Mouse (Mus musculus): ENCODE measurements around the gene Hoxa9. TPM values are rescaled to one million over a fixed set of nuclear protein-coding genes. Genes with fewer than 3 reads are reported as not detected.

The Hoxa9 gene
- polyA plus RNA-seq, 1 experiment, result 7.1 TPM

GRCm38 (mm10) chr6:52261751-52262462 is 31.0 kb upstream of the Hoxa9 start:
- no peak for DNase-seq (ENCODE audit: low read depth)

- no peak for DNase-seq (ENCODE audit: low read depth)
Observed at GRCm38 (mm10) chr6:52260654-52261575, 30.0 kb upstream of the Hoxa9 start, which contains the start of gene Hoxa13. Gene Hoxa13 (minus strand): TSS chr6:52260880.

DNA sequence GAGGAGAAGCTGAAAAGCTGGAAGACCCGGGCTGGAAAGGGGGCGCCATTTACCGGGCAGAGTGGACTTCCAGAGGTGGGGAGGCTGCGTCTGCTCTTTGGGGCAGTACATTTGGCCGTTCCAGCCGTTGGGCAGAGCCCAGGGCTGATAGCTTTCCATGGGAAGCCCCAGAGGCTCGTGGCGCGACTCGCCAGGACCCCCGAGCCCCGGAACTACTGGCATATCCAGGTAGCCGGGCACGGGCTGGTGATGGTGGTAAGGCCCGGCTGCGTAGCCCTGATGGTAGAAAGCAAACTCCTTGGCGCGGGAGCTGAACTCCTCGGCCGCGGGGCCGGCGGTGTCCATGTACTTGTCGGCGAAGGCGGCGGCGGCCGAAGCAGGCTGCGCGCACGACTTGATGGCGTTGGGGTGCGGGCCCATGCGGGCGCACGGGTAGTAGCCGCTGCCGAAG is 28.9 kb upstream of the Hoxa9 start:
- DNase-seq (ENCODE audit: low read depth), result no peak

DNA sequence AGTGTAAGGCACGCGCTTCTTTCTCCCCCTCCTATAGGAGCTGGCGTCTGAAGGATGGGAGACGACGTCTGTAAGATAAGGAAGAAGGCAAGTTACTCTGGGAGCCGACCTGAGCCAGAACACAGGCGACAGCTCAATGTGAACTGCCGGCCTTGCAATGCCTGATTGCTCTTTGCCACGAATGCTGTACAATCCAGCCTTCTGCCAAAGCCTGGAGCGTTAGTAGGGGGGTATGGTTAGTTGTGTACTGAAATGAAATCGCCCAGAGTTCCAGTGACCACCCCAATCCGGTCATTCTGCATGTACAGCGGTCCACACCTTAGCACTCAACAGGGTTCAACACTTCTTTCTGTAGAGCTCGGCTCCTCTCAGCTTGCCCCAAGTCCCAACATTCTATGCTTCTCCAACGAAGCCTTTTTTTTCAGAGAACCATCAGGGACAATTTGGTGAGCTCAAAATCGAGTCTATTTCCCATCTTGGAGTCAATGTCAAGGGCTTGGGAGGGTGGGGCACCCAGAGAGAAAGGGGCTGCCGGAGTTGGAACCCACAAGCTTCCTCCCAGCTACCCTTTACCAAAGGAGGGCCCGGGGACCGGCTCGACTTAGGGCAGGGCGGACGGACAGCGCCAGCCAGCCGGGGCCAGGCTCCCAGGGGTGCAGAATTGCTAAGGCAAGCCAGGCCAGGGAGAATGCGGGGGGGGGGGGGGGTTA is 28.3 kb upstream of the Hoxa9 start:
- no peak for DNase-seq (ENCODE audit: low read depth)

GRCm38 (mm10) chr6:52256956-52257355 is 26.1 kb upstream of the Hoxa9 start:
- DNase-seq (ENCODE audit: low read depth), result no peak

- no peak for DNase-seq (ENCODE audit: low read depth)
Observed at GRCm38 (mm10) chr6:52253511-52254500, 22.9 kb upstream of the Hoxa9 start.

DNA sequence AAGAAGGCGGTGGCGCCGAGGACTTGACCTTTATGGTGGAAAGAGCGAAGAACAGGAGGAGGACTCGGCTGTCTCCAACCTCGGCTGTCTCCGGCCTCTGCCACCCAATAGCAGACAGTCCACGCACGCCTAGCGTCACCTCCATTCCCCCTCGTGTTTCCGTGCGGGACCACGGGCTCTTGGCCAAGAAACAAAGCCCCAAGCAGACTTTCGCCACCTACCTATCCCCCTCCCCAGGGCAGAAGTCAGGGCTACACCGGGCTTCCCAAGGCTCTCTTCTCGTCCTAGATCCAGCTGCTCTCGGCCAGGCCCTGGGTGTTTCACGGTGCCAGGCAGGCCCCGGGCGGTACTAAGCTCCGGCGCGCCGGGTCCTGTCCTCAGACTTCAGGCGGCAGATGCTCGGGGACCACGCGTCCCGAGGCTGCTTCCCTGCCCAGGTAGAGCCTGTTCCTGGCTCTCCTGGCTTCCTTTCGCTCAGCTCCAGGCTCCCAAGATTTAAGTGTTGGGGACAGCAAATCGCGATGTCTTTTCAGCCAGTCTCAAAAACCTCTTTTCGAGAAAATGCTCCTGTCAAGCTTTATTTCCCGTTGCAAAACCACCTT is 22.0 kb upstream of the Hoxa9 start:
- no peak for DNase-seq (ENCODE audit: low read depth)

DNA sequence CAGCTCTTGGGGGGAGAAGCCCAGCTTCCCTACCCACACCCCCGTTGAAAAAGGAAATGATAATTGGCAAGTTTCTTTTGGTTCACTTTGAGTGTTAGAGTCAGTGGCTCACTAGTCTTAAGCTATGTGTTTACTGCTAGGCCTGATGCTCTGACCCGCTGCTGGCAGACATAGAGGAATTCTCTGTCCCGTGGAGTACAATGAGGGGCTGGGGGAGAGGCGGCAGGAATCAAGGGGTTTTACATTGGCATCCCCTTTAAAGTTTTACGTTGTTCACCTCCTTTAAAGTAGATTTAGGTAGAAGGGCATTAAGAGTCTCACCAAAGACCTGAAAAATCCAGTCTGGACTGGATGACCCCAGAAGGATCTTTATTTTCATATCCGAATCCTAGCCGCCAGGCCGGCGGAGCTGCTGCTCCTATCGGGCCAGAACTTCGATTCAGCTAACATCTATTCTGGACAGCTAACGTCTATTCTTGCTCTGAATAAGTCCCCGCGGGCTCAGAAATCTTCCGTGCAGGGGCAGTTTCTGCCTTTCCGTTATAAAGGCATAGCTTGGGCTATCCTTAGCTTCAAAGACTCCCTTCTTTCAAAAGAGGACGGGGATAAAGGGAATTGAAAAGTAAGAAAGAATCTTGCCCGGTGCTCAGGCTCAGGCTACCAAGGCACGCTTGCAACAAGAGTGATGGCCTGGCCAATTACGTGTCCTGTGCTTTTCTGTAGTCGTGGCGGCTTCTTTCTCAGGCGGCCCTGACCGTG is 21.3 kb upstream of the Hoxa9 start:
- DNase-seq (ENCODE audit: low read depth), result no peak

DNA sequence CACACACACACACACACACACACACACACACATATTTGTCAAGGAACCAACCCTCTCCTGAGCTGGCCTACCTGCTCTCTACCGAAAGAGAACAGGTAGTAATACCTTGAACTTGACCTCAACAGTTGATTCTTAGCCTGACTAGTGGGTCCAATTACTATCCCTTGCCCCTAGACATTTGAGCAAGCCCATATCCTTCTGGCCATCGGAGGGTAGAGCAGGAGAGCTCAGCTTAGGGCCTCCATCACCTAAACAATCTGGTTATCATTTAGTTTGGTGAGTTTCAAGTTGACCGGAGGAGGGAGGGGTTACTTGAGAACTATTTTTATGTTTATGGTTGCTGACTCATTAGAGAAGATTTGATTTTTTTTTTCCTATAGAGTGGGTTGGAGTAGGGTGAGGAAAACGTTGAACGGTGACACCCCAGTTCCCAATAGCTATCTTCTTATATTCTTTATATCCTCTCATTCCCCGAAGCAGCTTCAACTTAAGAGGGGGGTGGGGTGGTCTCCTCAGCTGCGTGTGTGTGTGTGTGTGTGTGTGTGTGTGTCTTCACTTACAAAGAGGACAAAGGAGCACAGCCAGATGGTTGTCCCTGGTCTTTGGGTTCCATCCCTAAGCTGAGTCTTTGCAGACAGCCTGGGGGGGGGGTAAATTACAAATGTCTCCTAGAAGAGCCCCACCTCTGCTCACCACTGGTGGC is 20.4 kb upstream of the Hoxa9 start:
- DNase-seq (ENCODE audit: low read depth), result no peak

DNA sequence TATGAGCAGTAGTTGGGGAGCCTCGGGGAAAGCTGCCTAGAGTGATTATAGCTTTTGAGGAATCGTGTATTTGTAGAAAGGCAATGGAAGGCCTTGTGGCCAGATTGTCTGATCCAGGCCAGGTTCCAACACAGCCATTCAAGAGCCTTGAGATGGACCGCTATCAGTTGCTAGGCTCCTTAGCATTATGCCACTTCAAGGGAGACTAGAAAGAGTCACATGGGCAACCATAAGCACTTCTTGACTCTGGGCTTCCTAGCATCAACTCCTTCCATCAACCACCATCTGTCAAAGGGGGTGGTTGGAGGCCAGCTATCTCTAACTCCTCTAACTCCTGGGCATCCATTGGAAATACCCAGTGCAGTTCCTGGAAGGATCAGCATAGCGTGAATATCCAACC is 18.9 kb upstream of the Hoxa9 start:
- DNase-seq (ENCODE audit: low read depth), result no peak

DNA sequence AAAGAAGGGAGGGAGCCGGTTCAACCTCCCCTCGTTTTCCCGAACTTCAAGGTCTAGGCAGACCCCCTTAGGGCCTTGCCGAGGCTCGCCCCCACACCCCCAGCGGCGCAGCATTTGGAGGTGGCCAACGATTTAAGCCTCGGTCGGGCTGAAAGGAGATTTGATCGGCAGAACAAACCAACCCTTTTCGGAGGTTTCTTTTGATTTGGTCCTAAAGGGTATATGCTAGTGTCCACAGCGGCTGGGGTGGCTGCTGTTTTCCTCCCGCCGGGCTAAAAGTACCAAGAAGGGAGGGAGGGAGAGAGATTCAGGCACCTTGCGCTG is 18.5 kb upstream of the Hoxa9 start:
- no peak for DNase-seq (ENCODE audit: low read depth)

- no peak for DNase-seq (ENCODE audit: low read depth)
Observed at GRCm38 (mm10) chr6:52248638-52249414, 17.9 kb upstream of the Hoxa9 start.

DNA sequence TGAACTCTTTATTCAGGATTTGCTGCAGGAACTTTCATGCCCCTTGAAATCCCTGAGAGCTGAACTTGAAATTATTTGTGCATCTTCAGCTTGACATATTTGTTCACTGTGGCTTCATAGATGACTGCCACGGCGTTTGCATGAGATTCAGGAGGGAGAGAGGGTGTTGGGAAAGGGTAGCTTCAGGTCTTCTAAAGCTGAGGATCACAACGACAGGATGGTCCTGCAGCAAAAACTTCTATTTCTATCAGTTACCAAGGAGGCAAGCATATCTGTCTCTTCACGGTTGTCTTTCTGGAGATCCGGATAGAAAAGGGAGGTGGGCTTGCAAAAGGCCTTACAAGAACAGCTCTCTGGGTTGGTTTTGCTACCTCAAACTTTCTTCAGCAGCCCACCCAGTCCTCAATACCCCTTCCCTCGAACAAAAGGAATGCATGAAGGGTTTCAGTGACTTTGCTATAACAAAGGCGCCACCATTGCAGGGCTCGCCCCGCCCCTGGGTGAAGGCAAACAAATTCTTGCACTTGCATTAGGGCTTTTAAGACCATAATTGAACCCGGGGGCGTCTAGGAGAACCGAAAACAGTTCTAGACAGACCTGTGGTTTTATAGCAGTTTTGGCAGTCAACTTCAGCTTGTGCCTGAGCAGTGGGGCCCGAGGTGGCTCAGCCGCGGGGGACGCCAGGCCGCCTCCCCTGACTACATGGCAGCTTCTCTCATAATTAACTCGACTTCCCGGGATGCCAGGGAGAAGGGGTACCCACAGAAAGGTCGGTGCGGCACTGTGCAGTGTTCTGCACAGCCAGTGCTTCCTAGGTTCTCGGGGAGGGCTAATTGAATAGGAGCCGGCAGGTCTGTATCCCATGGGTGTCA is 17.1 kb upstream of the Hoxa9 start:
- no peak for DNase-seq (ENCODE audit: low read depth)

DNA sequence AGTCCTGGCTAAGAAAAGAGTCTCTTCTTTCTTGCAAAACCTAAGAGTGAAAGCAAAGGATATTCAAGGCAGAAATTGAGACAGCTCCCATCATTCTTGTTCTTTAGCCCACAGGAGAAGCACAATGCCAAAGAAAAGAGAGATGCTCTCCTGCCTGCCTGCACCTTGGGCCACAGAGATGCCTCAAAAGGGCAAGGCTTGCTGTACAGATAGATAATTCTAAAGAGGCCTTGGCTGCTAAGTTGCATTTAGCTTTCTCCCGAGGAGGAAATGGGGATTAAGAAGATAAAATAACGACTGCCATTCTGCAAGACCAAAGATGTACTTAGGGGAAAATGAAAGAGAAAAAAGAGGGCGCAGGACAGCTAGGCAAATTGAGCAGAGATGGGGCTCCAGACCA is 16.0 kb upstream of the Hoxa9 start:
- no peak for DNase-seq (ENCODE audit: low read depth)

DNA sequence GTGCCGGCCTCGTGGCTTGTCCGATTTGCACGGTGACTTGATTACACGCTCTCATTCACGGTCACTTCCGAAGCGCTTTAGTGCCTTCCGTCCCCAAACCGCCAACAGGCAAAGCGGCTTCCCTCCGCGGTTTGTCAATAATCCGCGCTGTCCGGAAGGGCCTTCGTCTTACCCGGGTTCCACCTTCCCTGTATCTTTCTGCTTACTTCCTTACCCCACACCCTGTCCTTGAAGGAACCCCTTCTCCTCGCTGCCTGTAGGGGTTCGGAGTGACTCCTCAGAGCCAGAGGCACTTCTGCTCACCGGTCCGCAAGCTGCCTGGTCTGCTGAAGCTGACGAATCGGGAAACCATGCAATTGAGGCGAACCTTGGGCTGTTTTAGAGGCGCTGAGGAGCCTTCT is 15.5 kb upstream of the Hoxa9 start:
- DNase-seq (ENCODE audit: low read depth), result no peak

DNA sequence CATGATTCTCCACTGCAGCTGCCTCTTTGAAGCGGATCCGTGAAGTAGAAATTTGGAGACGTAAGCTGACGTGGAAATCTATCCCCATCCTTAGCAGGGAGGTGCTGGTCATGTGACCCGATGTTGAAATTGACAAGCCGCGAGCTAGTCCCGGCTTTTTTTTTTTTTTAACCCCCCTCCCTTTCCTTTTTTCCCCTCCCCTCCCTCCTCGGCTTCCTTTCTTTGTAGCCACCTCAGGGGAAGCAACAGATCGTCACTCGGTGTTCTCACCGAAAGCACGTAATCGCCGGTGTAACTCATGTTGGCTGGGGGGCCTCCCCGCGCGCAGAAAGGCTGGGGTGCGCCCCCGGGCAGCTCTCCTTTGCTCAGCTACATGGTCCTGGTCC is 14.9 kb upstream of the Hoxa9 start, which contains the start of gene Hoxa11:
Hoxa11 (minus strand) TSS at position 54 of the 386 bp plus-strand sequence.
- DNase-seq (ENCODE audit: low read depth), result no peak

- no peak for DNase-seq (ENCODE audit: low read depth)
Observed at GRCm38 (mm10) chr6:52245040-52245756, 14.3 kb upstream of the Hoxa9 start.
